Mouse (Mus musculus) lung, postnatal 10 days (tissue): ENCODE measurements around the gene Crocc2.
"Not testable (repeated sequence)": the region's sequence is repeated elsewhere in the genome, so short reads cannot be mapped to it uniquely, and the experiment has no call there.

ENCODE experiments used
- DNase-seq: peaks from one replicate; pipeline ENCODE4 v3.0.0; 2021

Gene Crocc2

DNA sequence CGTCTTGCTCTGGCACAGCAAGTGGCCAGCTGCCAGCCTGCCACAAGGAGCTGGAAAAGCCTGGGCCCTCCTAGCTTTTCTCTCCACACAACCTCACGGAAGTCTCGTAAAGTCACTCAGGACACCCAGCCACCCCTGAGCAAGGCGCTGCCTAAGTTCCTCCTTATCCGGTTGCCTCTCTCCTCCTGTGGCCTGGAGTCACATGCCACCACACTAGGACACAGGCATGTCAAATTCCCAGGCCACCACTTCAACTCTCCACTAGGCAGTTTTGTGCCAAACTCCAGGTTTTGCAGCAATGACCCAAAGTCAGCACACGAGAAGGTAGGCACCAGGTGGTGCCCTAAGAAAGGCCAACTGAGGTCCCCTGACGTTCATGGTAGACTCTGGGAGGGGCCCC, 5.9 kb upstream of the Crocc2 start:
- peak; percentile 42 for DNase-seq

DNA sequence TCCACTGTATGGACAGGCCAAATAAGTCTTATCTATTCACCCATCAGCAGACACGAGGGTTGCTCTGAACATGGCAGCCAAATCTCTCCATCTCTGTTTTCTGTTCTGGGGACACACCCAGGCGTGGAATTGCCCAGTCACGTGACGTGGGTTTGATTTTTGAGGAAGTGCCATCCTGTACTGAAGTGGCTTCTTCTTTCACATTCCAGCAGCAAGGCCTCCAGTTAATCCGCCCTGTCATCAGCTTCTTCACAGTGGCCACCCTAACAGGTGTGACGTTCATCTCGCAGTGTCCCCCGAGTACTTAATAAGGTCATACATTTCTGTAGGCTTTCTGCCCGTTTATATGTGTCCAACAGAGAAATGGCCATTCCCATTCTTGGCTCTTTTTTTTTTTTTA, 3.1 kb upstream of the Crocc2 start:
- DNase-seq: no peak

GRCm38 (mm10) chr1:93166346-93167079, 2.0 kb upstream of the Crocc2 start:
- DNase-seq: no peak

GRCm38 (mm10) chr1:93173665-93174064, 5.1 kb downstream of the Crocc2 start:
- no peak for DNase-seq

- DNase-seq: peak; percentile 85
Measured at GRCm38 (mm10) chr1:93174399-93174798, 5.9 kb downstream of the Crocc2 start.

GRCm38 (mm10) chr1:93175849-93176248, 7.3 kb downstream of the Crocc2 start:
- DNase-seq: no peak

- peak; percentile 80 for DNase-seq
Measured at GRCm38 (mm10) chr1:93176525-93177332, 8.2 kb downstream of the Crocc2 start.

GRCm38 (mm10) chr1:93182281-93182680, 13.8 kb downstream of the Crocc2 start:
- no peak for DNase-seq

DNA sequence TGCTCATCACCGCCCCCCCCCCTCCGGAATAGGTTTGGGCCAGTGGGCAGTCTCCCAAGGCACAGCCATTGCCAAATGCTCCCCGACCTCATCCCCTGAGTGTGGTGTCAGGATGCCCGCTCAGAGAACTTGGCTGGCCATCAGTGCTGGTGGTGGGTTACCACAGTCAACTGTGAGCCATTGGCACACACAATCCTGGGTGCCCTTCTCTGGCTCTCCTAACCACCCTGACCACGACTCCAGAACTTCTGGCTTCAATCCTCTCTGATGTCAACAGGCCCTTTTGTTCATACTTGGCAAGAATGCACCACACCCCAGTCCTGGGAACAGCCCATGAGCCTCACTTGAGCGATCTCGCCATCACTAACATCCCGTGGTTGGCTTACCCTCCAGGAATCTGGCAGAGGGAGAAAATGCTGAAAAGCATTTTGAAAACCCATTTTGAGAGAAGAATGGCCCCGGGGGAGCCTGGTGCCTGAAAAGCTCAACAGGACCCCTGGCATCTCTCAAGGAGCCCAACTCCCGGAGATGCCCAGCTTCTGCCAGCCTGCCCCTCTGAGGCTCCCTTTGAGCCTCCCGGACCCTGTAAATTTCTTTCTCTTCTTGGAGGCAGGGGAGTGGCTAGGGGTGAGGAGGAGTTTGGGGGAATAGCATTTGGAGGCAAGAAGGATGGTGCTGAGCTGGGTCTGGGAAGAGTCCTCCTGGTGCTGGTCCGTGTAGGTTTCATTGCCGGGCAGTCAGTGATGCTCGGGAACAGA, 15.7 kb downstream of the Crocc2 start:
- peak; percentile 51 for DNase-seq

GRCm38 (mm10) chr1:93190726-93191305, 22.3 kb downstream of the Crocc2 start:
- no peak for DNase-seq

- DNase-seq: no peak
Measured at GRCm38 (mm10) chr1:93194961-93195360, 26.4 kb downstream of the Crocc2 start.

- not testable (repeated sequence) for DNase-seq
Measured at GRCm38 (mm10) chr1:93197454-93197853, 28.9 kb downstream of the Crocc2 start.

DNA sequence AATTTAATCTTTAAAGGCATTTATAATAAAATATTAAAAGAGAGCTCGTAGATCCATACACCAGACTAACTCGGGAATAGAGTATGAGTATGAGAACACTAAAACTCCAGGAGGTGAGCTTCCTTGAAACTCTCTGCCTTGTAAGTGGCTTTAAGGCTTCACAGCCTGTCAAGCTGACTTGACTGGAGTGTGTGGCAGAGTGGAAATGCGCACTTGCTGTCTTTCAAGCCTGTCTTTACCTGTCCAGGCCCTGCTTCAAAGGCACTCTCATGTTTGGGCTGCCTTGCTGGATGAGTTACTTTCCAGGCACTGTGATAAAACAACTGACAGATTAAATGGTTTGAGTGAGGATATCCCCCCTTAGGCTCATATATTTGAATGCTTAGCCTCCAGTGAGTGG, 29.4 kb downstream of the Crocc2 start:
- no peak for DNase-seq

- peak; percentile 35 for DNase-seq
Measured at GRCm38 (mm10) chr1:93206277-93206970, 37.9 kb downstream of the Crocc2 start.

- no peak for DNase-seq
Measured at GRCm38 (mm10) chr1:93207536-93208064, 39.1 kb downstream of the Crocc2 start.

DNA sequence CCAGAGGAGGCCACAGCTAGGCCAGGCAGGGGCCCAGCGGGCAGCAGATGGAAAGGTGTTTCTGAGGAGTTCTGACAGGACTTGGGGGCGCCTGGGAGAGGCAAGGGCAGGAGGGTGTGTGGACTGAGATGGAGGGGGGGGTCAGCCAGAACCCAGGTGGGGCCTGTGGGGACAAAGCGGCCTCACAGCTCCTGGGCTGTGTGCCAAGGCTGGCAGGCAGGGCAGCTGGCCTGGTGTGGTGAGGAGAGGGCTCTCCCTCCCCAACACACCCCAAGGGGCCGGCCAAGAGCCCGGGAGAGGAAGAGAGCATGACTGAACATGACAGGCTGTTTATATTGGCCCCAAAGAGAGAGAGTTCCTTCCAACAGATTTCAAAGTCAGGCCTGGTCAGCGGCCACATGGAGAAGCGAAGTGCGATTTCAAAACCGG, 41.7 kb downstream of the Crocc2 start:
- peak; percentile 90 for DNase-seq

DNA sequence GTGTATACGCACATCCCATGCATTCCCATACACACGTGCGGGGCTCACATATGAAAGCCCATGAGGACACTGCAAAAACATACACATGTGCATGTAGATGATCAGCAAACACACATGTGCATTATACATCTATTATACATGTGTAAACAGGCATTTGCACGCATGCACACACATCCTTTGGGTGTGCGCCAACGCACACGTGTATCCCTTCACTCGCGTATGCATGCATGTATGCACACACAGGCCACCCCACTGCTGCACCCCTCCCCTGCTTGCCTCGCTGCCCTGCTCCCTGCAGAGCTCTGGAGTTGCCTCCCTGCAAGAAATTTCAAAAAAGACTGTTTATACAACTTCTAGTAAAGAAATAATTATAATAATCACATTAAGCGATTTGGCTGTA, 42.5 kb downstream of the Crocc2 start:
- DNase-seq: no peak

GRCm38 (mm10) chr1:93211549-93212220, 43.2 kb downstream of the Crocc2 start:
- DNase-seq: peak; percentile 80

DNA sequence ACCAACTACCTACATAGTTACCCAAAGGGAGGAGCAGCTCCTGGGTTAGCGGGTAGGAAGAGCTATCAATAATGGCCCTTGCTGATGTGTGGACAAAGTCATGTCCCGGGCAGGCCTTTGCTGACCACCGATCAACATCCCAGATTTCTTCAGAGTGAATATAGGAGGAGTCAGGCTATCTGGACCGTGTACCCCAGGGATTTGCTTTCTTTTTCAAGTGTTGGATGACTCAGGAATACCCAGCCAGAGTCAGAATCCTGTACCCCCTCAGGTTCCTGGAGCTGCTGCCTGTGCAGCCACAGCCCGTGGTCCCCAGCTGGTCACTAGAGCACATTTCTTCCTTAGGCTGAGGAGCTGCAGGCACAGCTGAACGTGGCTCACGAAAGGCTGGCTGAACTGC, 43.9 kb downstream of the Crocc2 start:
- no peak for DNase-seq

GRCm38 (mm10) chr1:93214612-93215011, 46.1 kb downstream of the Crocc2 start:
- no peak for DNase-seq

GRCm38 (mm10) chr1:93216839-93217497, 48.4 kb downstream of the Crocc2 start:
- no peak for DNase-seq
